Mouse (Mus musculus): ENCODE results near the gene Kbtbd6. TPM values are rescaled to one million over a fixed set of nuclear protein-coding genes. Genes with fewer than 3 reads are reported as not detected.
"Not testable (repeated sequence)": the region's sequence is repeated elsewhere in the genome, so short reads cannot be mapped to it uniquely, and the experiment has no call there.

The Kbtbd6 gene
- polyA plus RNA-seq, 1 experiment from 2014 or later: 2.6 TPM

- no peaks in the 10 kb centered on the region for H3K36me3 ChIP-seq
- H3K4me2 ChIP-seq: no peak overlapping the region
- no peaks in the 10 kb centered on the region for H3K27me3 ChIP-seq
- H3K4me3 ChIP-seq (replicated peaks): no peak overlapping the region
- WGBS (ENCODE audit: insufficient replicate concordance): 36% methylated on average over 5 of the region's 5 CpGs
- no peak for ATAC-seq (ENCODE audit: low read depth)
- H3K27ac ChIP-seq: no peak overlapping the region
- no peak overlapping the region for H3K9ac ChIP-seq
- no peaks in the 10 kb centered on the region; the same call in 1 of the 2 replicates for H3K4me1 ChIP-seq (replicated peaks)
- no peak for DNase-seq
- no peaks in the 10 kb centered on the region for H3K9me3 ChIP-seq (replicated peaks)
Observed at GRCm38 (mm10) chr14:79441441-79441840, 10.2 kb upstream of the Kbtbd6 start.

- no peak overlapping the region for H3K4me3 ChIP-seq (replicated peaks)
- DNase-seq (no peak), ATAC-seq (ENCODE audit: low read depth) (no peak)
- H3K9me3 ChIP-seq (replicated peaks): no peaks in the 10 kb centered on the region
- no peak overlapping the region for H3K4me2 ChIP-seq
- H3K9ac ChIP-seq: no peak overlapping the region
- no peaks in the 10 kb centered on the region; the same call in 1 of the 2 replicates for H3K4me1 ChIP-seq (replicated peaks)
- H3K27me3 ChIP-seq: no peaks in the 10 kb centered on the region
- no peak overlapping the region for H3K27ac ChIP-seq
- H3K36me3 ChIP-seq: no peaks in the 10 kb centered on the region
- WGBS (ENCODE audit: insufficient replicate concordance): 77% methylated on average over 9 of the region's 9 CpGs
Observed at GRCm38 (mm10) chr14:79444601-79445000, 7.0 kb upstream of the Kbtbd6 start.

DNA sequence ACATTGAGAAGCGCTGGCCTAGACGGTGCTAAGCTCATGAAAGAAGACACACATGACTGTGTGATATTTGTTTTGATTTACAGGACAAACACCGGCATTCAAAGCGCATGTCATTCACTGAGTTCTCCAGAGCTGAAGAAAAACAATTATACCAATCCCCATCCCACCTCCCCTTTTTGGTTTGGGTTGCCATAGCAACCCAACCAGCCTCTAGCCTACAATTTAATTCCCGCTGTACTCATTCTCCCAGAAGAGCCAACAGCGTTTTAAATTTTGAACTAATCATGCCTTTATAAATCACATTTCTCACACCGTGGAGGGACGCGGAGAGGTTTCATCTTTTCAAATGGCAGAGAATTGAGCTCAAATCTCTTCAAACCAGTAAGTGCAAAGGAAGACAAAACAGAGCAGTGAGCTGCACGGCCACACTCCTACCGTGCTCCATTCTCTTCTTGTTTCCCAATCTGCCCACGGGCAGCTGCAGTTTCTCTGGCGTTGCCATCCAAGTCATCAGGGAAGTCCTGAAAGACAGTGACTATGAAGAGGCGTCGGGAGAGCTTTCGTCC lies 6.5 kb upstream of the Kbtbd6 start:
- ATAC-seq (ENCODE audit: low read depth) (no peak), DNase-seq (no peak)
- Histone ChIP-seq H3K9ac (no peak overlapping the region), H3K9me3 (replicated peaks) (no peaks in the 10 kb centered on the region), H3K36me3 (no peaks in the 10 kb centered on the region), H3K27ac (no peak overlapping the region), H3K4me2 (no peak overlapping the region), H3K4me1 (replicated peaks) (no peaks in the 10 kb centered on the region; the same call in 1 of the 2 replicates), H3K4me3 (replicated peaks) (no peak overlapping the region), H3K27me3 (no peaks in the 10 kb centered on the region)
- 71% methylated on average over 16 of the region's 16 CpGs for WGBS (ENCODE audit: insufficient replicate concordance)

GRCm38 (mm10) chr14:79452591-79452934 lies 928 bp downstream of the Kbtbd6 start:
- not testable (repeated sequence) for DNase-seq; H3K27ac ChIP-seq; H3K27me3 ChIP-seq; H3K36me3 ChIP-seq; H3K9me3 ChIP-seq (replicated peaks); ATAC-seq (ENCODE audit: low read depth)
- 87% methylated on average over 8 of the region's 10 CpGs for WGBS (ENCODE audit: insufficient replicate concordance)
- peak overlapping the region; percentile 57 for H3K4me2 ChIP-seq
- H3K4me1 ChIP-seq (replicated peaks): peaks cover 30% of the 10 kb centered on the region
- H3K4me3 ChIP-seq (replicated peaks): peak overlapping the region; percentile 29
- peak overlapping the region; percentile 22; the same call in 1 of the 2 replicates for H3K9ac ChIP-seq

GRCm38 (mm10) chr14:79460401-79460800 lies 8.8 kb downstream of the Kbtbd6 start:
- Histone ChIP-seq H3K9ac (no peak overlapping the region), H3K4me3 (replicated peaks) (no peak overlapping the region), H3K36me3 (peaks cover 41% of the 10 kb centered on the region), H3K27ac (no peak overlapping the region), H3K4me1 (replicated peaks) (peaks cover 13% of the 10 kb centered on the region), H3K4me2 (no peak overlapping the region), H3K27me3 (no peaks in the 10 kb centered on the region), H3K9me3 (replicated peaks) (no peaks in the 10 kb centered on the region)
- WGBS (ENCODE audit: insufficient replicate concordance): 83% methylated on average over 1 of the region's 1 CpGs
- DNase-seq: no peak
- ATAC-seq (ENCODE audit: low read depth): no peak

- 86% methylated on average over 4 of the region's 4 CpGs for WGBS (ENCODE audit: insufficient replicate concordance)
- no peaks in the 10 kb centered on the region for H3K27me3 ChIP-seq
- no peak overlapping the region for H3K9ac ChIP-seq
- no peaks in the 10 kb centered on the region for H3K9me3 ChIP-seq (replicated peaks)
- H3K4me3 ChIP-seq (replicated peaks): no peak overlapping the region
- H3K4me1 ChIP-seq (replicated peaks): peaks cover 13% of the 10 kb centered on the region
- H3K36me3 ChIP-seq: peaks cover 47% of the 10 kb centered on the region
- H3K27ac ChIP-seq: no peak overlapping the region
- no peak overlapping the region for H3K4me2 ChIP-seq
- no peak for ATAC-seq (ENCODE audit: low read depth)
- DNase-seq: no peak
Observed at GRCm38 (mm10) chr14:79460988-79461387, 9.4 kb downstream of the Kbtbd6 start.

- peaks cover 77% of the 10 kb centered on the region for H3K36me3 ChIP-seq
- 83% methylated on average over 1 of the region's 1 CpGs for WGBS (ENCODE audit: insufficient replicate concordance)
- H3K4me1 ChIP-seq (replicated peaks): no peaks in the 10 kb centered on the region
- no peak overlapping the region for H3K9ac ChIP-seq
- H3K4me3 ChIP-seq (replicated peaks): no peak overlapping the region
- DNase-seq (no peak), ATAC-seq (ENCODE audit: low read depth) (no peak)
- no peak overlapping the region for H3K4me2 ChIP-seq
- no peak overlapping the region for H3K27ac ChIP-seq
- no peaks in the 10 kb centered on the region for H3K27me3 ChIP-seq
- no peaks in the 10 kb centered on the region for H3K9me3 ChIP-seq (replicated peaks)
Observed at GRCm38 (mm10) chr14:79465623-79466022, 14.0 kb downstream of the Kbtbd6 start.

DNA sequence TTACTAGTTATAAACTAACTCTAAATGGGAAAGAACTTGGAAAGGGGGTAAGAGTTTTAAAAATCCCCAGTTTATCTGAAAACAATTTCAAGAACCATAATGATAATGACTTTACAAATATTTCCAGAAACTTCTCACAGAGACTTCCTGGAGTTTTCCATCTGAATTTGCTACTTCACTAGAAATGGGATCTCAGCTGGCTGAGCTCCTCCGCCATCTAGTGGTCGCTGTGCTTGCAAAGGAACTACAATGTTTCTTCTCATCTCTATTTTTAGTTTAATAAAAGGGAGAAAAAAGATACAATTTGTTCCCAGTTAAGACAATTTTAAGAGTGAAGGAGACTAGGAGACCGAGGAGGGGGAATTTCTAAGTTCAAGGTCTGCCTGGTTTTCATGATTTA lies 16.0 kb downstream of the Kbtbd6 start:
- 28% methylated on average over 3 of the region's 3 CpGs for WGBS (ENCODE audit: insufficient replicate concordance)
- H3K36me3 ChIP-seq: peaks cover 80% of the 10 kb centered on the region

GRCm38 (mm10) chr14:79473384-79473783 lies 21.7 kb downstream of the Kbtbd6 start:
- Histone ChIP-seq H3K4me2 (no peak overlapping the region), H3K4me3 (replicated peaks) (no peak overlapping the region), H3K9ac (no peak overlapping the region), H3K27ac (no peak overlapping the region), H3K27me3 (no peaks in the 10 kb centered on the region), H3K9me3 (replicated peaks) (no peaks in the 10 kb centered on the region), H3K36me3 (peaks cover 78% of the 10 kb centered on the region), H3K4me1 (replicated peaks) (no peaks in the 10 kb centered on the region)
- WGBS (ENCODE audit: insufficient replicate concordance): 85% methylated on average over 2 of the region's 2 CpGs
- DNase-seq: no peak
- ATAC-seq (ENCODE audit: low read depth): no peak

More for the DNA sequence above, 16.0 kb downstream of the Kbtbd6 start:
- Histone ChIP-seq H3K4me2 (no peak overlapping the region), H3K9ac (no peak overlapping the region), H3K4me3 (replicated peaks) (no peak overlapping the region), H3K27ac (no peak overlapping the region), H3K9me3 (replicated peaks) (no peaks in the 10 kb centered on the region), H3K27me3 (no peaks in the 10 kb centered on the region), H3K4me1 (replicated peaks) (no peaks in the 10 kb centered on the region)
- DNase-seq: peak; percentile 33
- ATAC-seq (ENCODE audit: low read depth): no peak

DNA sequence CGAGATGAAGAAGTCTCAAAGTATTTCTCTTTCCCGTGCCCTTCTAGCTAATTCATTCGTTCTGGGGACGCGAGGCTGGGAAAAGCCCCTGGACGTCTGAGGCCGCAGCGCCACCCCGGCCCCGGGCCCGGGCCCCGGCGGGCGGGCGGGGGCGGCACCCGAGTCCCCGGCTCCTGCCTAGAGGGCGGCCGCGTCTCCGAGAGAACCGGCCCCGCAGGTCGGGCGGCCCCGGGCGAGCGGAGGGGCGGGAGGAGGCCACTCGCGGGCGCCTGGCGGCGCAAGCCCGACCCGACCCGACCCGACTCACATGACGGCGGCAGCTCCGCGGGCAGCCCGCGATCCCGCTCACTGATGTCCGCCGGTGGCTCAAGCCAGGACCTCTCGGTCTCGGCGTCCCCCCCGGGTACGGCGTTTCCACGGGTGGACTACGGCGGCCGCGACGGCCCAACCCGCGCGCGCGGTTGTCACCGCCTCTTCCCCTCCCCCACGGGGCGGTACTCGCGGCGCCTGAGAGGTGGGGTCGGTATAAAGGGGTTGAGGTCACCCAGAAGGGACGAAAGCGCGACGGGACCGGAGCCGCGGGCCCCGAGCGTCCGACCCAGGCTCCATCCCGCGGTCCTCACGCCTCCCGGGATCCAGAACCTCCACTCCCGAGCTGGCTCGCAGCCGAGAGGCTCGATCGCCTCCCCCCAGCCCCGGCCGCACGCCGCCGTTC lies 29.1 kb downstream of the Kbtbd6 start, which contains the start of gene Elf1:
TSS of gene Elf1 (plus strand) at position 571 of the 715 bp plus-strand sequence.
- Histone ChIP-seq H3K36me3 (peaks cover 15% of the 10 kb centered on the region), H3K27ac (peak within 1 kb of the TSS; percentile 100), H3K9me3 (replicated peaks) (no peaks in the 10 kb centered on the region), H3K9ac (peak within 1 kb of the TSS; percentile 97), H3K4me2 (peak within 1 kb of the TSS; percentile 79), H3K4me3 (replicated peaks) (peak within 1 kb of the TSS; percentile 88), H3K4me1 (replicated peaks) (peaks cover 45% of the 10 kb centered on the region), H3K27me3 (no peaks in the 10 kb centered on the region)
- WGBS (ENCODE audit: insufficient replicate concordance): under 1% methylated on average over 93 of the region's 96 CpGs
- ATAC-seq (ENCODE audit: low read depth) (peak; percentile 64), DNase-seq (peak; percentile 85)

DNA sequence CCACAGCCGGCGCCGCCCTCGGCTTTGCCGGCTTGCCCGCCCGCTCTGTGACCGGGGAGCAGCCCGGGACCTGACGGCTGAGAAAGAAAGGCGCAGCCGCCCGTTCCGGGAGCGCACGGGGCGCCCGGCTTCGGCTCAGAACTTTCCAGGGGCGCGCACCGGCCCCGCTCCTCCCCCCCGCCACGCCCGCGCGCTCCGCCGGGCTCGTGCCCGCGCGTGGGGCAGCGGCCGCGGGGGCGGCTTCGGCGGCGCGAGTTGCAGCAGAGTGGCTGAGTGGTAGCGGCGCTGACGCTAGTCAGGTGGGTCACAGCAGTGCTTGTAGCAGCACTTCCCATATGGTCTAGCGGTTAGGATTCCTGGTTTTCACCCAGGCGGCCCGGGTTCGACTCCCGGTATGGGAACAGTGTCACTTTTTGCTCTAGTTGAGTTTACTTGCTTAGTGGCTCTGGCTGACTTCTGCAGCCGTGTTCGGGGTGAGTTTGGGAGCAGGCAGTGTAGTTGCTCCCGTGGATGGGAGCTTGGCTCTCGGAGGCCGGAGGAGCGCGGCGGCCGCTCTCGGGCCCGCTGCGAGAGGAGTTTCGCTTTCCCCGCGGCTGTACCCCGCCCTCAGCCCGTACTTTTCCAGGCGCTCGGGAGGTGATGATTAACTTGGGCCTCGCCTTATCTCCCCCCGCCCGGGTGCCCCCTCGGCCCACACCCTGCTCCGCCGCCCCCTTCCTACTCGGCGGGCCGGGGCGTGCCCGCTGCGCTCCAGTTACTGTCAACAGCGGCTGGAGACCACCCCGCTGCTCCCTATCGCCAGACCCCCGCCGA lies 29.9 kb downstream of the Kbtbd6 start, which contains the start of gene Wbp4:
TSS of gene Wbp4 (minus strand) at position 182 of the 813 bp plus-strand sequence.
- Histone ChIP-seq H3K27me3 (no peaks in the 10 kb centered on the region), H3K4me1 (replicated peaks) (peaks cover 53% of the 10 kb centered on the region), H3K9me3 (replicated peaks) (no peaks in the 10 kb centered on the region), H3K36me3 (peaks cover 11% of the 10 kb centered on the region), H3K4me2 (peak within 1 kb of the TSS; percentile 79), H3K9ac (peak within 1 kb of the TSS; percentile 97), H3K27ac (peak within 1 kb of the TSS; percentile 100), H3K4me3 (replicated peaks) (peak within 1 kb of the TSS; percentile 88)
- peak; percentile 86 for ATAC-seq (ENCODE audit: low read depth)
- DNase-seq: peak; percentile 90
- WGBS (ENCODE audit: insufficient replicate concordance): under 1% methylated on average over 82 of the region's 86 CpGs
